Mouse (Mus musculus): ENCODE data around the gene Rreb1. TPM values are rescaled to one million over a fixed set of nuclear protein-coding genes. Genes with fewer than 3 reads are reported as not detected.

The Rreb1 gene
- 8.8 and 10.2 TPM in 2 replicates for polyA plus RNA-seq (2016; fragmentation: Nextera tagmentation; extraction: Ambion mirVana)

- peak; percentile 36; the same call in 1 of the 2 replicates for ATAC-seq
- Histone ChIP-seq H3K9ac (peak within 1 kb of the TSS; percentile 64), H3K36me3 (no peaks in the 10 kb centered on the region), H3K9me3 (replicated peaks) (no peaks in the 10 kb centered on the region), H3K27me3 (replicated peaks) (peaks cover 33% of the 10 kb centered on the region), H3K4me3 (peak within 1 kb of the TSS; percentile 63), H3K4me1 (peaks cover 27% of the 10 kb centered on the region), H3K4me2 (peak within 1 kb of the TSS; percentile 97), H3K27ac (peak within 1 kb of the TSS; percentile 49)
- WGBS (ENCODE audit: insufficient replicate concordance) = under 1% methylated on average over 37 of the region's 37 CpGs
These were observed at the start of gene Rreb1 for GRCm38 (mm10) chr13:37778147-37778593. Gene Rreb1, plus strand, starts transcription at chr13:37778400.

- peaks cover 22% of the 10 kb centered on the region for H3K4me1 ChIP-seq
- no peak overlapping the region for H3K9ac ChIP-seq
- 79% methylated on average over 7 of the region's 7 CpGs for WGBS (ENCODE audit: insufficient replicate concordance)
- no peak overlapping the region for H3K27ac ChIP-seq
- no peaks in the 10 kb centered on the region for H3K27me3 ChIP-seq (replicated peaks)
- no peaks in the 10 kb centered on the region for H3K36me3 ChIP-seq
- no peak overlapping the region for H3K4me3 ChIP-seq
- H3K9me3 ChIP-seq (replicated peaks) = no peaks in the 10 kb centered on the region
- no peak for ATAC-seq
- H3K4me2 ChIP-seq = no peak overlapping the region
These were observed 49.6 kb upstream of the Rreb1 start for GRCm38 (mm10) chr13:37728551-37728950.

GRCm38 (mm10) chr13:37731914-37732693 lies 46.1 kb upstream of the Rreb1 start:
- WGBS (ENCODE audit: insufficient replicate concordance) = 65% methylated on average over 12 of the region's 12 CpGs
- no peak for ATAC-seq
- Histone ChIP-seq H3K9me3 (replicated peaks) (no peaks in the 10 kb centered on the region), H3K9ac (no peak overlapping the region), H3K27me3 (replicated peaks) (no peaks in the 10 kb centered on the region), H3K27ac (peak overlapping the region; percentile 27; the same call in 1 of the 2 replicates), H3K4me1 (peaks cover 22% of the 10 kb centered on the region), H3K4me2 (no peak overlapping the region), H3K4me3 (no peak overlapping the region), H3K36me3 (no peaks in the 10 kb centered on the region)

- no peak overlapping the region for H3K9ac ChIP-seq
- H3K27ac ChIP-seq = no peak overlapping the region
- H3K4me1 ChIP-seq = peaks cover 25% of the 10 kb centered on the region
- no peak for ATAC-seq
- H3K9me3 ChIP-seq (replicated peaks) = no peaks in the 10 kb centered on the region
- no peaks in the 10 kb centered on the region for H3K36me3 ChIP-seq
- H3K4me2 ChIP-seq = no peak overlapping the region
- 77% methylated on average over 11 of the region's 11 CpGs for WGBS (ENCODE audit: insufficient replicate concordance)
- H3K27me3 ChIP-seq (replicated peaks) = no peaks in the 10 kb centered on the region
- H3K4me3 ChIP-seq = no peak overlapping the region
These were observed 43.7 kb upstream of the Rreb1 start for GRCm38 (mm10) chr13:37734501-37734900.

GRCm38 (mm10) chr13:37740111-37740510 lies 38.1 kb upstream of the Rreb1 start:
- H3K27ac ChIP-seq = no peak overlapping the region
- no peak overlapping the region for H3K9ac ChIP-seq
- H3K36me3 ChIP-seq = no peaks in the 10 kb centered on the region
- no peaks in the 10 kb centered on the region for H3K9me3 ChIP-seq (replicated peaks)
- H3K4me2 ChIP-seq = no peak overlapping the region
- no peaks in the 10 kb centered on the region for H3K27me3 ChIP-seq (replicated peaks)
- ATAC-seq = no peak
- WGBS (ENCODE audit: insufficient replicate concordance) = 72% methylated on average over 5 of the region's 5 CpGs
- no peak overlapping the region for H3K4me3 ChIP-seq
- H3K4me1 ChIP-seq = peaks cover 27% of the 10 kb centered on the region

GRCm38 (mm10) chr13:37740752-37741151 lies 37.4 kb upstream of the Rreb1 start:
- Histone ChIP-seq H3K27me3 (replicated peaks) (no peaks in the 10 kb centered on the region), H3K4me3 (no peak overlapping the region), H3K36me3 (no peaks in the 10 kb centered on the region), H3K9me3 (replicated peaks) (no peaks in the 10 kb centered on the region), H3K4me1 (peaks cover 27% of the 10 kb centered on the region), H3K9ac (no peak overlapping the region), H3K4me2 (no peak overlapping the region), H3K27ac (no peak overlapping the region)
- 45% methylated on average over 5 of the region's 5 CpGs for WGBS (ENCODE audit: insufficient replicate concordance)
- no peak for ATAC-seq

GRCm38 (mm10) chr13:37742248-37742647 lies 36.0 kb upstream of the Rreb1 start:
- Histone ChIP-seq H3K4me2 (no peak overlapping the region), H3K9me3 (replicated peaks) (no peaks in the 10 kb centered on the region), H3K27ac (no peak overlapping the region), H3K4me1 (peaks cover 27% of the 10 kb centered on the region), H3K4me3 (no peak overlapping the region), H3K36me3 (no peaks in the 10 kb centered on the region), H3K9ac (no peak overlapping the region), H3K27me3 (replicated peaks) (no peaks in the 10 kb centered on the region)
- WGBS (ENCODE audit: insufficient replicate concordance) = 57% methylated on average over 4 of the region's 4 CpGs
- ATAC-seq = no peak

- Histone ChIP-seq H3K4me1 (peaks cover 25% of the 10 kb centered on the region), H3K9ac (no peak overlapping the region), H3K4me2 (no peak overlapping the region), H3K9me3 (replicated peaks) (no peaks in the 10 kb centered on the region), H3K27ac (no peak overlapping the region), H3K36me3 (no peaks in the 10 kb centered on the region), H3K27me3 (replicated peaks) (no peaks in the 10 kb centered on the region), H3K4me3 (no peak overlapping the region)
- no peak for ATAC-seq
- 70% methylated on average over 7 of the region's 7 CpGs for WGBS (ENCODE audit: insufficient replicate concordance)
These were observed 30.7 kb upstream of the Rreb1 start for GRCm38 (mm10) chr13:37747504-37747903.

GRCm38 (mm10) chr13:37749485-37749884 lies 28.7 kb upstream of the Rreb1 start:
- no peak overlapping the region for H3K4me3 ChIP-seq
- no peak overlapping the region for H3K27ac ChIP-seq
- H3K9ac ChIP-seq = no peak overlapping the region
- H3K4me2 ChIP-seq = no peak overlapping the region
- no peaks in the 10 kb centered on the region for H3K27me3 ChIP-seq (replicated peaks)
- H3K4me1 ChIP-seq = peaks cover 25% of the 10 kb centered on the region
- H3K36me3 ChIP-seq = no peaks in the 10 kb centered on the region
- ATAC-seq = no peak
- peaks cover 2% of the 10 kb centered on the region; the same call in 1 of the 2 replicates for H3K9me3 ChIP-seq (replicated peaks)
- WGBS (ENCODE audit: insufficient replicate concordance) = 12% methylated on average over 3 of the region's 3 CpGs

GRCm38 (mm10) chr13:37751154-37751950 lies 26.8 kb upstream of the Rreb1 start:
- Histone ChIP-seq H3K27ac (no peak overlapping the region), H3K4me3 (no peak overlapping the region), H3K4me1 (peaks cover 25% of the 10 kb centered on the region), H3K4me2 (no peak overlapping the region), H3K9me3 (replicated peaks) (peaks cover 4% of the 10 kb centered on the region; the same call in 1 of the 2 replicates), H3K36me3 (no peaks in the 10 kb centered on the region), H3K27me3 (replicated peaks) (no peaks in the 10 kb centered on the region), H3K9ac (no peak overlapping the region)
- ATAC-seq = no peak
- 37% methylated on average over 9 of the region's 9 CpGs for WGBS (ENCODE audit: insufficient replicate concordance)

GRCm38 (mm10) chr13:37759341-37760012 lies 18.7 kb upstream of the Rreb1 start:
- Histone ChIP-seq H3K4me3 (no peak overlapping the region), H3K4me2 (peak overlapping the region; percentile 54), H3K4me1 (peaks cover 51% of the 10 kb centered on the region), H3K27me3 (replicated peaks) (no peaks in the 10 kb centered on the region), H3K36me3 (no peaks in the 10 kb centered on the region), H3K9me3 (replicated peaks) (peaks cover 2% of the 10 kb centered on the region; the same call in 1 of the 2 replicates), H3K9ac (no peak overlapping the region), H3K27ac (peak overlapping the region; percentile 75)
- WGBS (ENCODE audit: insufficient replicate concordance) = 41% methylated on average over 10 of the region's 10 CpGs
- ATAC-seq = peak; percentile 65

- H3K36me3 ChIP-seq = no peaks in the 10 kb centered on the region
- ATAC-seq = peak; percentile 87
- peak overlapping the region; percentile 54 for H3K4me2 ChIP-seq
- H3K9me3 ChIP-seq (replicated peaks) = no peaks in the 10 kb centered on the region
- no peaks in the 10 kb centered on the region for H3K27me3 ChIP-seq (replicated peaks)
- H3K27ac ChIP-seq = peak overlapping the region; percentile 75
- WGBS (ENCODE audit: insufficient replicate concordance) = 0% methylated on average over 3 of the region's 3 CpGs
- H3K4me3 ChIP-seq = no peak overlapping the region
- peaks cover 51% of the 10 kb centered on the region for H3K4me1 ChIP-seq
- no peak overlapping the region for H3K9ac ChIP-seq
These were observed 18.2 kb upstream of the Rreb1 start for GRCm38 (mm10) chr13:37760013-37760342.

Data from liver, embryonic 12.5 days (tissue).